Mouse (Mus musculus): ENCODE results near the gene Ptrhd1. TPM values are rescaled to one million over a fixed set of nuclear protein-coding genes. Genes with fewer than 3 reads are reported as not detected.

Ptrhd1 gene
- polyA plus RNA-seq, 1 experiment from 2014 or later = 5.1 TPM

- no peak overlapping the region for H3K4me3 ChIP-seq (ENCODE audit: low read depth, low read length)
- no peaks in the 10 kb centered on the region for H3K4me1 ChIP-seq (replicated peaks; ENCODE audit: control insufficient read depth, insufficient read depth)
- ATAC-seq (ENCODE audit: low FRiP score, low TSS enrichment) (no peak), DNase-seq (ENCODE audit: low spot score) (no peak)
- TF ChIP-seq EP300 (optimal IDR thresholded peaks at IDR 0.05) = no peak
- no peak for TF ChIP-seq CTCF (IDR thresholded peaks at IDR 0.05; ENCODE audit: low read depth)
- H3K27ac ChIP-seq (replicated peaks) = no peak overlapping the region
- no peaks in the 10 kb centered on the region for H3K9me3 ChIP-seq (ENCODE audit: control insufficient read depth, low read length)
- no peak overlapping the region for H3K9ac ChIP-seq (ENCODE audit: low read length)
- H3K27me3 ChIP-seq (ENCODE audit: control insufficient read depth, insufficient read depth, low read length) = no peaks in the 10 kb centered on the region
- 74% methylated on average over 6 of the region's 6 CpGs for WGBS
- H3K36me3 ChIP-seq (ENCODE audit: control insufficient read depth, insufficient read depth, low read length) = 0 out of 2 replicates have a peak, but pooled peaks cover 2% of the 10 kb centered on the region
- H3K4me2 ChIP-seq (replicated peaks; ENCODE audit: low read depth) = no peak overlapping the region
Observed at GRCm38 (mm10) chr12:4249786-4250185, 16.0 kb downstream of the Ptrhd1 start.

GRCm38 (mm10) chr12:4252742-4253655, 19.2 kb downstream of the Ptrhd1 start:
- TF ChIP-seq EP300 (optimal IDR thresholded peaks at IDR 0.05) (no peak), CTCF (IDR thresholded peaks at IDR 0.05; ENCODE audit: low read depth) (no peak)
- H3K4me1 ChIP-seq (replicated peaks; ENCODE audit: control insufficient read depth, insufficient read depth) = no peaks in the 10 kb centered on the region
- no peak for ATAC-seq (ENCODE audit: low FRiP score, low TSS enrichment)

GRCm38 (mm10) chr12:4267765-4268164, 33.9 kb downstream of the Ptrhd1 start:
- H3K9ac ChIP-seq (ENCODE audit: low read length) = no peak overlapping the region
- WGBS = 90% methylated on average over 4 of the region's 4 CpGs
- H3K4me1 ChIP-seq (replicated peaks; ENCODE audit: control insufficient read depth, insufficient read depth) = no peaks in the 10 kb centered on the region
- no peaks in the 10 kb centered on the region for H3K9me3 ChIP-seq (ENCODE audit: control insufficient read depth, low read length)
- TF ChIP-seq CTCF (IDR thresholded peaks at IDR 0.05; ENCODE audit: low read depth) (no peak), EP300 (optimal IDR thresholded peaks at IDR 0.05) (no peak)
- ATAC-seq (ENCODE audit: low FRiP score, low TSS enrichment) (no peak), DNase-seq (ENCODE audit: low spot score) (no peak)
- H3K4me3 ChIP-seq (ENCODE audit: low read depth, low read length) = no peak overlapping the region
- H3K27me3 ChIP-seq (ENCODE audit: control insufficient read depth, insufficient read depth, low read length) = no peaks in the 10 kb centered on the region
- H3K36me3 ChIP-seq (ENCODE audit: control insufficient read depth, insufficient read depth, low read length) = peaks cover 15% of the 10 kb centered on the region
- no peak overlapping the region for H3K27ac ChIP-seq (replicated peaks)
- no peak overlapping the region for H3K4me2 ChIP-seq (replicated peaks; ENCODE audit: low read depth)

More at GRCm38 (mm10) chr12:4252742-4253655, 19.2 kb downstream of the Ptrhd1 start:
- Histone ChIP-seq H3K4me2 (replicated peaks; ENCODE audit: low read depth) (no peak overlapping the region), H3K9ac (ENCODE audit: low read length) (no peak overlapping the region), H3K36me3 (ENCODE audit: control insufficient read depth, insufficient read depth, low read length) (0 out of 2 replicates have a peak, but pooled peaks cover 2% of the 10 kb centered on the region), H3K27ac (replicated peaks) (no peak overlapping the region), H3K27me3 (ENCODE audit: control insufficient read depth, insufficient read depth, low read length) (no peaks in the 10 kb centered on the region), H3K4me3 (ENCODE audit: low read depth, low read length) (no peak overlapping the region), H3K9me3 (ENCODE audit: control insufficient read depth, low read length) (no peaks in the 10 kb centered on the region)
- DNase-seq (ENCODE audit: low spot score) = no peak
- 77% methylated on average over 16 of the region's 16 CpGs for WGBS

GRCm38 (mm10) chr12:4271078-4271477, 37.3 kb downstream of the Ptrhd1 start:
- no peak overlapping the region for H3K4me2 ChIP-seq (replicated peaks; ENCODE audit: low read depth)
- DNase-seq (ENCODE audit: low spot score) = no peak
- no peak for ATAC-seq (ENCODE audit: low FRiP score, low TSS enrichment)
- peaks cover 14% of the 10 kb centered on the region for H3K36me3 ChIP-seq (ENCODE audit: control insufficient read depth, insufficient read depth, low read length)
- 89% methylated on average over 6 of the region's 6 CpGs for WGBS
- H3K9me3 ChIP-seq (ENCODE audit: control insufficient read depth, low read length) = no peaks in the 10 kb centered on the region
- TF ChIP-seq EP300 (optimal IDR thresholded peaks at IDR 0.05) = no peak
- TF ChIP-seq CTCF (IDR thresholded peaks at IDR 0.05; ENCODE audit: low read depth) = no peak
- H3K9ac ChIP-seq (ENCODE audit: low read length) = no peak overlapping the region
- H3K27me3 ChIP-seq (ENCODE audit: control insufficient read depth, insufficient read depth, low read length) = no peaks in the 10 kb centered on the region
- no peak overlapping the region for H3K27ac ChIP-seq (replicated peaks)
- no peak overlapping the region for H3K4me3 ChIP-seq (ENCODE audit: low read depth, low read length)
- H3K4me1 ChIP-seq (replicated peaks; ENCODE audit: control insufficient read depth, insufficient read depth) = no peaks in the 10 kb centered on the region

GRCm38 (mm10) chr12:4278978-4279755, 45.3 kb downstream of the Ptrhd1 start:
- DNase-seq (ENCODE audit: low spot score) = no peak
- WGBS = 92% methylated on average over 3 of the region's 3 CpGs
- TF ChIP-seq EP300 (optimal IDR thresholded peaks at IDR 0.05) (no peak), CTCF (IDR thresholded peaks at IDR 0.05; ENCODE audit: low read depth) (no peak)
- Histone ChIP-seq H3K4me3 (ENCODE audit: low read depth, low read length) (no peak overlapping the region), H3K9ac (ENCODE audit: low read length) (no peak overlapping the region), H3K4me1 (replicated peaks; ENCODE audit: control insufficient read depth, insufficient read depth) (no peaks in the 10 kb centered on the region), H3K36me3 (ENCODE audit: control insufficient read depth, insufficient read depth, low read length) (0 out of 2 replicates have a peak, but pooled peaks cover 3% of the 10 kb centered on the region), H3K4me2 (replicated peaks; ENCODE audit: low read depth) (no peak overlapping the region), H3K27me3 (ENCODE audit: control insufficient read depth, insufficient read depth, low read length) (no peaks in the 10 kb centered on the region), H3K9me3 (ENCODE audit: control insufficient read depth, low read length) (no peaks in the 10 kb centered on the region), H3K27ac (replicated peaks) (no peak overlapping the region)
- ATAC-seq (ENCODE audit: low FRiP score, low TSS enrichment) = no peak
